Mouse (Mus musculus) gastrocnemius, postnatal 10 days (tissue): Measurements from ENCODE around the gene Actn4. TPM values are rescaled to one million over a fixed set of nuclear protein-coding genes. Genes with fewer than 3 reads are reported as not detected.

ENCODE experiments used
- DNase-seq: peaks from one replicate; pipeline ENCODE4 v3.0.0; 2021; ENCODE audit warnings: mixed read lengths
- total RNA-seq, 2 experiments: library from RNA; stranded (reverse); gene quantifications; 2 replicates each; pipeline ENCODE4 v1.2.3; 2021

Gene Actn4
- total RNA-seq, 2 experiments from 2014 or later, result 90.2 to 120 TPM

DNA sequence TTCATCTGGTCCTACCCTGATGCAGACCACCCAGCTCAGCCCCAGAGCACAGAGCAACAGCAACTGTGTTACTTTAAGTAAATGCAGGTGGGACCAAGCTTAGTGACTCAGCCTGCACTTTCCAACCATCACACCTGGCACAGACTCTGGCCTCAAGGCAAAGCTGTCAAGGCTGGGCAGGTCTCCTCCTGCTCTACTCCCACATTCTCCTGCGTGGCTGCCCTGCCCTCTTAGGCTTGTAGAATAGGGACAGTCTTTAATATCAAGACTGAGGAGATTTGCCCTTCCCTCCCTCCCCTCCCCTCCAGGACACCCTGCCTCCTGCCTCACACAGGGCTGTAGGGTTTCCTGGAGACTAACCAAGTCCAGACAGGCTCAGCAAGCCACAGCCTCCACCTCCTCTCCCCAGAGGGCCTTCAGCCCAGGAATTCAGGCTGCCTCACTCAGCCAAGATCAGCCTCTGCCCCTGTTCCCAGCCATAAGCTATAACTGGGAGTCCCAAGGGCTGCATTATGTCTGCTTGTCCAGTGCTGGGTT lies 112.4 kb downstream of the Actn4 start:
- DNase-seq, result no peak

DNA sequence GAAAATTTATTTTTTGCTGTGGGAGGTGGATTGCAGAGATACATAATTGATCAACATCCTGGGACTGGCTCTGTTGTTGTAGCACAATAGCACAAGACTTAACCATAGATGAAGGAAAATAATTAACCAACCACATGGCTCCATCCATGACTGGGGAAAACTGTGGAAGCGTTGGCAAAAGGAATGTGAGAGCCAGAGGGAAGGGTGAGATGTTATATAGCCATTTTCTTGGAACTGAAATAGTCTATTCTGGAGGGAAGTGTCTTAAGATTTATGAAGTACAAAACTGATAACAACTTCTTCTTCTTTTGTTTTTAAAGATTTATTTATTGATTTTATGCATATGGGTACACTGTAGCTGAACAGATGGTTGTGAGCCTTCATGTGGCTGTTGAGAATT lies 114.9 kb downstream of the Actn4 start:
- DNase-seq, result no peak

Other genes with a start within 250 kb of the Actn4 start
- 10 to 100 TPM; 12.2 to 13.5 TPM for gene Fbxo17, start 245.5 kb downstream of the Actn4 start, total RNA-seq
- 10 to 100 TPM; 40.2 to 46.5 TPM for gene Mrps12, start 220.5 kb downstream of the Actn4 start, total RNA-seq
- 10 to 100 TPM; 16.2 to 18.6 TPM for gene Sars2, start 220.3 kb downstream of the Actn4 start, total RNA-seq
- gene Ccer2, start 206.2 kb downstream of the Actn4 start, total RNA-seq, result not detected
- gene Sirt2, start 195.6 kb downstream of the Actn4 start, total RNA-seq, result 10 to 100 TPM; 78.5 to 80.4 TPM
- 10 to 100 TPM; 17.4 to 18.2 TPM for gene Nfkbib, start 194.8 kb downstream of the Actn4 start, total RNA-seq
- 1 to 10 TPM in 1 of 2 experiments, under 1 TPM in 1; 0.63 to 1.7 TPM for gene Rinl, start 173.4 kb downstream of the Actn4 start, total RNA-seq
- 100 to 1,000 TPM; 244 to 291 TPM for gene Hnrnpl, start 153.8 kb downstream of the Actn4 start, total RNA-seq
- 100 to 1,000 TPM; 182 to 227 TPM for gene Ech1, start 137.1 kb downstream of the Actn4 start, total RNA-seq
- gene Lgals4, start 128.5 kb downstream of the Actn4 start, total RNA-seq, result 1 to 10 TPM; 3.7 to 7.4 TPM
- gene Lgals7, start 98.5 kb downstream of the Actn4 start, total RNA-seq, result under 1 TPM in 1 of 2 experiments, not detected in 1; 0.56 TPM
- gene Capn12, start 80.9 kb downstream of the Actn4 start, total RNA-seq, result under 1 TPM; 0.23 to 0.27 TPM
- 100 to 1,000 TPM; 169 to 174 TPM for gene Eif3k, start 19.5 kb upstream of the Actn4 start, total RNA-seq
- gene Map4k1, start 19.7 kb upstream of the Actn4 start, total RNA-seq, result under 1 TPM; 0.66 to 0.93 TPM
- gene Ryr1, start 162.8 kb upstream of the Actn4 start, total RNA-seq, result 100 to 1,000 TPM; 715 to 728 TPM
- gene Rasgrp4, start 172.5 kb upstream of the Actn4 start, total RNA-seq, result 1 to 10 TPM in 1 of 2 experiments, under 1 TPM in 1; 0.86 to 1.4 TPM
- 10 to 100 TPM; 11.7 to 12.5 TPM for gene Fam98c, start 193.9 kb upstream of the Actn4 start, total RNA-seq
- under 1 TPM; 0.32 to 0.35 TPM for gene Ggn, start 207.9 kb upstream of the Actn4 start, total RNA-seq
- gene Spred3, start 208.1 kb upstream of the Actn4 start, total RNA-seq, result 1 to 10 TPM; 1.9 to 2.4 TPM
- 100 to 1,000 TPM; 184 to 185 TPM for gene Psmd8, start 218.4 kb upstream of the Actn4 start, total RNA-seq